ENCODE assay signal across 8 mouse cellular contexts in genomic region chrX:157644300-157644699, GRCm38 (mm10). TPM values are rescaled to one million over a fixed set of nuclear protein-coding genes. Genes with fewer than 3 reads are reported as not detected.
DNase-seq lines count a peak whose midpoint lies in the region; ATAC-seq and TF ChIP-seq lines count a peak whose summit lies in the region.

No protein-coding gene starts in this region.

- no peak overlapping the region for H3K27ac ChIP-seq in midbrain, embryonic 11.5 days (ENCODE audit: low read depth, low read length)
- H3K27ac ChIP-seq in midbrain, embryonic 15.5 days, result no peak overlapping the region
- H3K27ac ChIP-seq in hindbrain, embryonic 12.5 days, result no peak overlapping the region
- no peak overlapping the region for H3K27ac ChIP-seq in left cerebral cortex, adult 2 months

- ATAC-seq in midbrain, embryonic 11.5 days (ENCODE audit: low FRiP score), result peak; percentile 58; the same call in 1 of the 2 replicates
- ATAC-seq in midbrain, embryonic 15.5 days (replicated peaks), result no peak
- 0 out of 2 replicates have a peak, but pooled peaks have one; percentile 58 for ATAC-seq in hindbrain, embryonic 12.5 days (ENCODE audit: low FRiP score)

- H3K36me3 ChIP-seq in midbrain, embryonic 11.5 days (ENCODE audit: control insufficient read depth, insufficient read depth, low read length), result no peaks in the 10 kb centered on the region
- H3K36me3 ChIP-seq in midbrain, embryonic 15.5 days (replicated peaks), result no peaks in the 10 kb centered on the region
- H3K36me3 ChIP-seq in hindbrain, embryonic 12.5 days, result no peaks in the 10 kb centered on the region
- no peaks in the 10 kb centered on the region for H3K36me3 ChIP-seq in myocyte (ENCODE audit: control insufficient read depth, insufficient read depth)

- intact Hi-C loops in left cerebral cortex, adult 2 months (cut with DNase I), result loop anchor here (10.0 kb wide), 1 partner anchor 179 kb away; no protein-coding TSS in a partner anchor

- no peaks in the 10 kb centered on the region for H3K9me3 ChIP-seq in midbrain, embryonic 11.5 days (ENCODE audit: control insufficient read depth, low read length)
- no peaks in the 10 kb centered on the region for H3K9me3 ChIP-seq in midbrain, embryonic 15.5 days
- H3K9me3 ChIP-seq in hindbrain, embryonic 12.5 days (replicated peaks), result no peaks in the 10 kb centered on the region

- 19% methylated on average over 3 of the region's 3 CpGs for WGBS in midbrain, embryonic 11.5 days
- WGBS in midbrain, embryonic 15.5 days, result 20% methylated on average over 3 of the region's 3 CpGs
- WGBS in hindbrain, embryonic 12.5 days, result 31% methylated on average over 3 of the region's 3 CpGs

- no peak overlapping the region for H3K9ac ChIP-seq in midbrain, embryonic 11.5 days (ENCODE audit: low read length)
- no peak overlapping the region for H3K9ac ChIP-seq in midbrain, embryonic 15.5 days
- no peak overlapping the region for H3K9ac ChIP-seq in hindbrain, embryonic 12.5 days

- H3K4me1 ChIP-seq in midbrain, embryonic 11.5 days (ENCODE audit: control insufficient read depth, insufficient read depth, low read length), result no peaks in the 10 kb centered on the region
- no peaks in the 10 kb centered on the region for H3K4me1 ChIP-seq in midbrain, embryonic 15.5 days
- no peaks in the 10 kb centered on the region for H3K4me1 ChIP-seq in hindbrain, embryonic 12.5 days

- no peak for TF ChIP-seq POLR2A in myocyte (IDR thresholded peaks at IDR 0.05; ENCODE audit: insufficient read length, low read depth)

- H3K4me2 ChIP-seq in midbrain, embryonic 11.5 days, result no peak overlapping the region
- H3K4me2 ChIP-seq in midbrain, embryonic 15.5 days, result no peak overlapping the region
- no peak overlapping the region for H3K4me2 ChIP-seq in hindbrain, embryonic 12.5 days (replicated peaks)
- H3K4me2 ChIP-seq in myocyte (ENCODE audit: low read depth), result peak overlapping the region; percentile 14

- H3K27me3 ChIP-seq in midbrain, embryonic 11.5 days (ENCODE audit: control insufficient read depth, insufficient read depth, low read length), result no peaks in the 10 kb centered on the region
- no peaks in the 10 kb centered on the region for H3K27me3 ChIP-seq in midbrain, embryonic 15.5 days (replicated peaks)
- H3K27me3 ChIP-seq in hindbrain, embryonic 12.5 days, result no peaks in the 10 kb centered on the region
- H3K27me3 ChIP-seq in myocyte (ENCODE audit: control insufficient read depth, insufficient read depth, insufficient read length), result no peaks in the 10 kb centered on the region

- H3K79me2 ChIP-seq in myocyte (ENCODE audit: control insufficient read depth, insufficient read depth), result no peaks in the 10 kb centered on the region

- H3ac ChIP-seq in myocyte (ENCODE audit: control insufficient read depth, insufficient read length), result no peak overlapping the region

- no peak overlapping the region for H3K4me3 ChIP-seq in midbrain, embryonic 11.5 days (ENCODE audit: low read depth, low read length)
- H3K4me3 ChIP-seq in midbrain, embryonic 15.5 days, result no peak overlapping the region
- no peak overlapping the region for H3K4me3 ChIP-seq in hindbrain, embryonic 12.5 days
- no peak overlapping the region for H3K4me3 ChIP-seq in left cerebral cortex, adult 2 months
- no peak overlapping the region for H3K4me3 ChIP-seq in myocyte

- TF ChIP-seq CTCF in left cerebral cortex, adult 2 months (IDR thresholded peaks at IDR 0.05), result peak; percentile 85

- DNase-seq in midbrain, embryonic 11.5 days (ENCODE audit: low spot score, missing footprints), result peak; percentile 88
- peak; percentile 24 to 78 for DNase-seq in adrenal gland, adult (ENCODE audit: inconsistent age in 2 of 2, low spot score in 1 of 2)
- DNase-seq in embryo, embryonic 11 days, result peak; percentile 54
- DNase-seq in left cerebral cortex, adult 2 months (ENCODE audit: extremely low spot score in 1 of 2, low spot score in 2 of 2), result peak; percentile 35 to 37
- DNase-seq in thymus, postnatal 10 days (ENCODE audit: low spot score in 2 of 2), result peak; percentile 4 to 13

TF ChIP-seq in myocyte, 11 proteins besides CTCF, POLR2A, EP300 and RAD21:
- TF ChIP-seq TCF12 (IDR thresholded peaks at IDR 0.05; ENCODE audit: insufficient read depth, poor library complexity, severe bottlenecking) (no peak), TCF3 (IDR thresholded peaks at IDR 0.05; ENCODE audit: insufficient read length, low read depth) (no peak), MAX (IDR thresholded peaks at IDR 0.05; ENCODE audit: low read depth) (no peak), E2F4 (IDR thresholded peaks at IDR 0.05; ENCODE audit: insufficient read depth) (no peak), MYOG (IDR thresholded peaks at IDR 0.05; ENCODE audit: control insufficient read depth in 1 of 3, insufficient read depth in 1 of 3, insufficient read length in 2 of 3, low read depth in 2 of 3) (no peak), CEBPB (IDR thresholded peaks at IDR 0.05; ENCODE audit: insufficient read depth, poor library complexity, severe bottlenecking) (no peak), USF1 (IDR thresholded peaks at IDR 0.05; ENCODE audit: low read depth) (no peak), REST (IDR thresholded peaks at IDR 0.05; ENCODE audit: insufficient read depth, insufficient read length) (no peak), SRF (IDR thresholded peaks at IDR 0.05; ENCODE audit: control insufficient read depth, insufficient read length, low read depth) (no peak), MYOD1 (IDR thresholded peaks at IDR 0.05; ENCODE audit: control insufficient read depth in 1 of 3, insufficient read length in 2 of 3, low read depth in 2 of 3) (no peak), POLR2AphosphoS2 (IDR thresholded peaks at IDR 0.05; ENCODE audit: insufficient read length, low read depth) (no peak)
TF ChIP-seq in myocyte: peak in this region for 0.

RNA-seq across cellular contexts. Expression of gene Mbtps2, which starts 45.8 kb away (rescaled TPM):
- 18.3 and 22.8 TPM in 2 replicates for polyA plus RNA-seq in midbrain, embryonic 11.5 days (2014; fragmentation: Nextera tagmentation; extraction: Ambion mirVana)
- polyA plus RNA-seq in midbrain, embryonic 15.5 days (2015; fragmentation: Nextera tagmentation; extraction: Ambion mirVana), result 29.0 and 29.3 TPM in 2 replicates
- polyA plus RNA-seq in hindbrain, embryonic 12.5 days (2016; fragmentation: Nextera tagmentation; extraction: Ambion mirVana), result 30.1 and 30.3 TPM in 2 replicates
- 10 to 100 TPM; 25.3 to 31.7 TPM for total RNA-seq in left cerebral cortex, adult 2 months (2021)
- polyA plus RNA-seq in myocyte (2012; fragmentation: generic; extraction: Trizol), result 7.6 TPM

RNA-seq across cellular contexts. Expression of gene Smpx, which starts 54.4 kb away (rescaled TPM):
- not detected in 2 replicates for polyA plus RNA-seq in midbrain, embryonic 11.5 days (2014; fragmentation: Nextera tagmentation; extraction: Ambion mirVana)
- polyA plus RNA-seq in midbrain, embryonic 15.5 days (2015; fragmentation: Nextera tagmentation; extraction: Ambion mirVana), result 0.72 TPM in 1 of 2 replicates, not detected in the other
- polyA plus RNA-seq in hindbrain, embryonic 12.5 days (2016; fragmentation: Nextera tagmentation; extraction: Ambion mirVana), result 1.1 and 3.3 TPM in 2 replicates
- total RNA-seq in left cerebral cortex, adult 2 months (2021), result not detected
- polyA plus RNA-seq in myocyte (2012; fragmentation: generic; extraction: Trizol), result 55.1 TPM

Comparison
In these comparisons a context has a peak if more than half of its experiments do, and no peak if none do; other contexts are left out.
1. DNase-seq: peak in every context shown above with its lines; median percentile 88 in midbrain, embryonic 11.5 days; 54 in embryo, embryonic 11 days; 51 in adrenal gland, adult; 36 in left cerebral cortex, adult 2 months; 8 in thymus, postnatal 10 days.
2. RNA of gene Smpx, which starts 54.4 kb away (polyA plus RNA-seq): 55.1 TPM in myocyte (single experiment); 1.1 to 3.3 TPM in hindbrain, embryonic 12.5 days, 0.72 TPM in midbrain, embryonic 15.5 days and not detected in midbrain, embryonic 11.5 days; every median in the first group is over 10 times any median in the second.